Comparison of ENCODE assay signal across 8 mouse cellular contexts in genomic region chr2:144166102-144166750, GRCm38 (mm10).
DNase-seq lines count a peak whose midpoint lies in the region; ATAC-seq and TF ChIP-seq lines count a peak whose summit lies in the region.

No protein-coding gene starts in this region.

- H3K4me1 ChIP-seq in kidney, adult 2 months (ENCODE audit: control insufficient read depth, insufficient read depth, low read length) = peaks cover 11% of the 10 kb centered on the region; the same call in 1 of the 2 replicates
- peaks cover 22% of the 10 kb centered on the region for H3K4me1 ChIP-seq in hindbrain, embryonic 15.5 days (replicated peaks)
- H3K4me1 ChIP-seq in midbrain, postnatal 0 days (ENCODE audit: insufficient read depth, low read length) = peaks cover 14% of the 10 kb centered on the region; the same call in 1 of the 2 replicates

- H3K36me3 ChIP-seq in kidney, adult 2 months (ENCODE audit: control insufficient read depth, insufficient read depth, low read length) = no peaks in the 10 kb centered on the region
- no peaks in the 10 kb centered on the region for H3K36me3 ChIP-seq in hindbrain, embryonic 15.5 days
- H3K36me3 ChIP-seq in midbrain, postnatal 0 days (ENCODE audit: insufficient read depth, low read length) = no peaks in the 10 kb centered on the region

- no peaks in the 10 kb centered on the region for H3K27me3 ChIP-seq in kidney, adult 2 months (replicated peaks; ENCODE audit: control insufficient read depth, insufficient read depth, low read length)
- H3K27me3 ChIP-seq in hindbrain, embryonic 15.5 days = no peaks in the 10 kb centered on the region
- H3K27me3 ChIP-seq in midbrain, postnatal 0 days (ENCODE audit: insufficient read depth, low read length) = no peaks in the 10 kb centered on the region

- peak overlapping the region; percentile 84 for H3K4me3 ChIP-seq in kidney, adult 2 months (ENCODE audit: insufficient read depth, low read depth, low read length)
- peak overlapping the region; percentile 82 for H3K4me3 ChIP-seq in hindbrain, embryonic 15.5 days
- peak overlapping the region; percentile 62 for H3K4me3 ChIP-seq in midbrain, postnatal 0 days (ENCODE audit: low read depth, low read length)

- H3K9me3 ChIP-seq in hindbrain, embryonic 15.5 days = no peaks in the 10 kb centered on the region
- H3K9me3 ChIP-seq in midbrain, postnatal 0 days (ENCODE audit: low read length) = no peaks in the 10 kb centered on the region

- no peak for TF ChIP-seq CTCF in kidney, adult 2 months (conservative IDR thresholded peaks at IDR 0.05; ENCODE audit: insufficient read depth, insufficient read length, low read depth, low read length)
- TF ChIP-seq CTCF in brain, embryonic 14.5 days (IDR thresholded peaks at IDR 0.05; ENCODE audit: borderline replicate concordance, extremely low read depth, insufficient read depth, insufficient read length) = no peak
- TF ChIP-seq CTCF in midbrain, postnatal 0 days (IDR thresholded peaks at IDR 0.05) = no peak

- ATAC-seq in hindbrain, embryonic 15.5 days (ENCODE audit: low FRiP score, low read depth) = no peak
- no peak for ATAC-seq in midbrain, postnatal 0 days (ENCODE audit: low FRiP score)

- peak overlapping the region; percentile 85 for H3K4me2 ChIP-seq in hindbrain, embryonic 15.5 days
- H3K4me2 ChIP-seq in midbrain, postnatal 0 days (ENCODE audit: low read depth, low read length, poor library complexity, severe bottlenecking) = peak overlapping the region; percentile 83

- no peak for TF ChIP-seq POLR2A in kidney, adult 2 months (IDR thresholded peaks at IDR 0.05; ENCODE audit: low read depth, low read length)
- TF ChIP-seq POLR2A in brain, embryonic 14.5 days (IDR thresholded peaks at IDR 0.05; ENCODE audit: borderline replicate concordance, extremely low read depth, insufficient read depth, insufficient read length, poor library complexity, severe bottlenecking) = no peak

- H3K27ac ChIP-seq in kidney, adult 2 months (ENCODE audit: insufficient read depth, low read depth, low read length) = peak overlapping the region; percentile 97
- peak overlapping the region; percentile 98 for H3K27ac ChIP-seq in hindbrain, embryonic 15.5 days (replicated peaks)
- peak overlapping the region; percentile 96 for H3K27ac ChIP-seq in midbrain, postnatal 0 days (ENCODE audit: low read depth, low read length)

- WGBS in kidney, adult 2 months = 32% methylated on average over 12 of the region's 12 CpGs
- WGBS in hindbrain, embryonic 15.5 days = 27% methylated on average over 12 of the region's 12 CpGs
- WGBS in midbrain, postnatal 0 days = 32% methylated on average over 12 of the region's 12 CpGs

- H3K9ac ChIP-seq in hindbrain, embryonic 15.5 days = peak overlapping the region; percentile 89
- H3K9ac ChIP-seq in midbrain, postnatal 0 days (replicated peaks; ENCODE audit: low read length, poor library complexity, severe bottlenecking) = peak overlapping the region; percentile 92

- peak; percentile 19 for DNase-seq in kidney, adult 2 months
- no peak for DNase-seq in kidney, adult 8-10 months
- DNase-seq in brain, embryonic 14.5 days (ENCODE audit: low read depth) = peak; percentile 39
- peak; percentile 9 for DNase-seq in midbrain, postnatal 0 days (ENCODE audit: low spot score)
- no peak for DNase-seq in spleen, postnatal 36 days (ENCODE audit: low spot score in 2 of 2)
- DNase-seq in spleen, postnatal 10 days (ENCODE audit: low spot score in 2 of 2) = no peak
- no peak for DNase-seq in kidney, postnatal 14 days

Comparison
In these comparisons a context has a peak if more than half of its experiments do, and no peak if none do; other contexts are left out.
1. DNase-seq: peak in kidney, adult 2 months (single experiment), brain, embryonic 14.5 days (single experiment) and midbrain, postnatal 0 days (single experiment); none in kidney, adult 8-10 months (0 of 2), spleen, postnatal 36 days (0 of 2), spleen, postnatal 10 days (0 of 2) and kidney, postnatal 14 days (single experiment).
2. Peak in every context shown above with its lines, with median percentiles within 50 percentile points of each other: H3K27ac ChIP-seq and H3K4me3 ChIP-seq.